Mouse (Mus musculus): ENCODE data around the gene 9930021J03Rik. TPM values are rescaled to one million over a fixed set of nuclear protein-coding genes. Genes with fewer than 3 reads are reported as not detected.

9930021J03Rik gene
- polyA plus RNA-seq (2014; fragmentation: Nextera tagmentation; extraction: Ambion mirVana), result 10.1 and 10.8 TPM in 2 replicates

DNA sequence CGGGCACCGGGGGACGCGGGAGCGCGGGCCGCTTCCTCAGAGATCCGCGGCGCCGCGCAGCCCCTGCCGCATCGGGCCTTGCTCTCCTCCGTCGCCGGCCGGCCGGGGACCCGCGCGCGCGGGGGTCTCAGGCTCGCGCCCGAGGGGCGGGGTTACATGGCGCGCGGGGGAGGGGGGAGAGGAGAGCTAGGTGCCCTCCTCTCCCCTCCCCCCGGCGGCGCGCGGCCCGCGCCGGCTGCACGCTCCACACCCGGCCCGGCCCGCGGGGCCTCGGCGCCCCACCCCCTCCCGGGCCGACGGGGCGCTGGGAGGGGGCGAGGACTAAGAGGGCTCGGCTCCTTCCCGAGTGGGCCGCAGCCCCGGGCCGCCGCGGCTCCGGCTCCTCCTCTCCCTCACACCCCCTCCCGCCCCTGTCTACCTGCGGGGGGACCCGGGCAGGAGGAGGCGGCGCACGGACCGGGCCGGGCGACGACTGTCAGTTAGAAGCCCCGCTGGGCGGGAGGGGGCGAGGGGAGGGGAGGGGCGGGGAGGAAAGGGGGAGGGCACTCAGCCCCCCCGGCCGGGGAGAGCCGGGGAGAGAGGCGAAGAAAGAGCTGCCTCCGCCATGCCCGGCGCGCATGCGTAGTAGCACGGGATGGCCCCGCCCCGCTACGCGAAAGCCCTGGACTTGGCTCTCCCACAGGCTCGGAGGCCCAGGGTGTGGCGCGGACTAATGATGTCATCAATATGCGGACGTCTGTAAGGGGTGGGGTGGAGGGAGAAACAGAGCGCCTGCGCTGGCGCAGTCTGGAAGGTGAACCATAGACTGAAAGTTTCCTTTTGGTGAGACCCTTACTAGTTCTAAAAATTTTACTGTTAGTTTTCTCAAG lies at the start of gene 9930021J03Rik:
TSS of gene 9930021J03Rik (minus strand) at position 73 of the 869 bp plus-strand sequence.
- H3K4me2 ChIP-seq (replicated peaks), result peak within 1 kb of the TSS; percentile 78
- H3K4me1 ChIP-seq (replicated peaks; ENCODE audit: control insufficient read depth, insufficient read depth, low read length), result peaks cover 32% of the 10 kb centered on the region
- peak within 1 kb of the TSS; percentile 90 for H3K4me3 ChIP-seq (replicated peaks; ENCODE audit: low read length)
- H3K9ac ChIP-seq, result peak within 1 kb of the TSS; percentile 91
- DNase-seq (ENCODE audit: low spot score) (peak; percentile 100), ATAC-seq (ENCODE audit: low FRiP score) (peak; percentile 94)
- peaks cover 24% of the 10 kb centered on the region for H3K36me3 ChIP-seq (replicated peaks; ENCODE audit: control insufficient read depth, insufficient read depth)
- under 1% methylated on average over 45 of the region's 95 CpGs for WGBS
- H3K9me3 ChIP-seq (ENCODE audit: control insufficient read depth, low read length), result no peaks in the 10 kb centered on the region
- peak within 1 kb of the TSS; percentile 99 for H3K27ac ChIP-seq
- H3K27me3 ChIP-seq (ENCODE audit: control insufficient read depth, insufficient read depth, low read length), result no peaks in the 10 kb centered on the region

DNA sequence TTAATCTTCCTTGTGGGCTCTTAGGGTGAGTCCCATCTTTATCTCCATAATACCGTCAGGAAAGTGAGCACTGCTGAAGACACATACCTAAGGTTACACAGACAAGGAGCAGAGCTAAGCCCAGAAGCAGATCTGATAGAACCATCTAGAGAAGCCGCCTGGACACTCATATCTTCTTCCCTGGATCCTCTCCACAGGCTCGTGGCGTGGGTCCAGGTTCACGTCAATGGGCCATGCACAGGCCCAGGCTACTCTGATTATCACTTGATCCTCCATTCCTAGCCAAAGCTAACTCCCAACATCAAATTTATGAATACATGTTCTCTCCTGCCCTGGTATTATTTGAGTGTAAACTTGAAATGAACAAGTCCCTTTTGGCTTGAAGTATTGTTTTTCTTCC lies 47.9 kb upstream of the 9930021J03Rik start:
- H3K36me3 ChIP-seq (replicated peaks; ENCODE audit: control insufficient read depth, insufficient read depth), result no peaks in the 10 kb centered on the region
- no peak overlapping the region for H3K4me3 ChIP-seq (replicated peaks; ENCODE audit: low read length)
- H3K27me3 ChIP-seq (ENCODE audit: control insufficient read depth, insufficient read depth, low read length), result no peaks in the 10 kb centered on the region
- H3K4me1 ChIP-seq (replicated peaks; ENCODE audit: control insufficient read depth, insufficient read depth, low read length), result no peaks in the 10 kb centered on the region
- ATAC-seq (ENCODE audit: low FRiP score), result no peak
- H3K9me3 ChIP-seq (ENCODE audit: control insufficient read depth, low read length), result no peaks in the 10 kb centered on the region
- no peak for DNase-seq (ENCODE audit: low spot score)
- 89% methylated on average over 5 of the region's 5 CpGs for WGBS
- no peak overlapping the region for H3K9ac ChIP-seq
- H3K27ac ChIP-seq, result no peak overlapping the region
- H3K4me2 ChIP-seq (replicated peaks), result no peak overlapping the region

DNA sequence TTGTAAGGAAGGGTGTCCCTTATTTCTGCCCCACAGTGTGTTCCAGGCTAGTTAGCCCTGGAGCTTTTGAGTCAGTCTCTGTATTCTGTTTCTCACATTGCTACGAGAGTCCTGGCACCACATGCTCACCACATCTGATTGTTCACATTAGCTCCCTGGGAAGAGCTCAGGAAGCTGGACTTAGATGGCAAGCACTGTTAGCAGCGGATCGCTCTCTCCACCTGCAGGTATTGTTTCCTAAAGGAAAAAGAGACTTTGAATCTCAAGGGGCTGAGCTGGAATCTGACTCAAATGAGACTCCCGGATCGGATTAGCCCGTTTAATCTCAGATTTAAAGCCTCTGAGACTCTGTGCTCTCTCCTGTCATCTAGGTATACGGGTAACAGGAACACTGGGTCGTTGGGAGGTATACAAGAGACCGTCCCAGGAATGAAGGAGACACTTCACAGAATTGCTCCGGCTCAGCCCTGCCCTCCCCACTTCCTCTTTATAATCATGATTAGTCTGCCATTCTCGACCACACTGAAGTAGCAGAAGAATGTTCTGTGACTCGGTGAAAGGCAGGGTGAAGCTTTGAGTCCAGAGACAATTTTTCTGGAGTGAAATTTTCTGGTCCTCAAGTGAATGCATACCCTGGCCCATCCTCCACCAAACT lies 45.4 kb upstream of the 9930021J03Rik start:
- Histone ChIP-seq H3K27ac (no peak overlapping the region), H3K27me3 (ENCODE audit: control insufficient read depth, insufficient read depth, low read length) (no peaks in the 10 kb centered on the region), H3K9me3 (ENCODE audit: control insufficient read depth, low read length) (no peaks in the 10 kb centered on the region), H3K4me1 (replicated peaks; ENCODE audit: control insufficient read depth, insufficient read depth, low read length) (no peaks in the 10 kb centered on the region), H3K4me3 (replicated peaks; ENCODE audit: low read length) (no peak overlapping the region), H3K9ac (no peak overlapping the region), H3K36me3 (replicated peaks; ENCODE audit: control insufficient read depth, insufficient read depth) (no peaks in the 10 kb centered on the region), H3K4me2 (replicated peaks) (no peak overlapping the region)
- ATAC-seq (ENCODE audit: low FRiP score), result no peak
- no peak for DNase-seq (ENCODE audit: low spot score)
- WGBS, result 68% methylated on average over 12 of the region's 12 CpGs

DNA sequence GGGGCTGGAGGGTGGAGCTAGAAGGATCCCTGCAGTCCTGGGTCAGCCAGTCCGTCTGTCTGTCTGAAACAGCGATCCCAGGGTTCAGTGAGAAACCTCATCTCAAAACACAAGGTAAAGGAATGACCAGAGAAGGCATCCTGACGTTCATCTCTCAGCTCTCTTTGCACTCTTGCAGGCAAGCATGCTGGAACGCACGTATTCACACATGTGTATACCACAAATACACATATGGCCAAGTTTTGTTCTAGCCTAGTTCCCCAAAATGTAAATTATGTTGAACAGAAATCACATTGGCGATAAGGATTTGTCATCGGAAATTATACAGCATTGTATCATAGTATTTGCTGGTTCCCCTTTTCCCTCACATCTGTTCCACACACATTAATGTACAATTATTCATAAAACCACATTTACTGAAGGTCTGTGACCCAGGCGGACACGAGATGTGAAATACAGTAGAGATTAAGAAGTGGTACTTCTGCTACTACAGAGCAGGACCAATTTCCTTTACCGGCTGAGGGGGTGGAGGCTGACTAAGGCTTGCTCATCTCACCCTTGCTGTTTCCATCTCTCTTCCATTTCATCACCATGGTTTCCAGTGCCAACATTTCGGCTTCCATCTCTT lies 44.2 kb upstream of the 9930021J03Rik start:
- Histone ChIP-seq H3K9ac (no peak overlapping the region), H3K4me3 (replicated peaks; ENCODE audit: low read length) (no peak overlapping the region), H3K36me3 (replicated peaks; ENCODE audit: control insufficient read depth, insufficient read depth) (no peaks in the 10 kb centered on the region), H3K9me3 (ENCODE audit: control insufficient read depth, low read length) (no peaks in the 10 kb centered on the region), H3K4me2 (replicated peaks) (no peak overlapping the region), H3K4me1 (replicated peaks; ENCODE audit: control insufficient read depth, insufficient read depth, low read length) (peaks cover 1% of the 10 kb centered on the region; the same call in 1 of the 2 replicates), H3K27ac (no peak overlapping the region), H3K27me3 (ENCODE audit: control insufficient read depth, insufficient read depth, low read length) (no peaks in the 10 kb centered on the region)
- WGBS, result 85% methylated on average over 11 of the region's 11 CpGs
- DNase-seq (ENCODE audit: low spot score) (no peak), ATAC-seq (ENCODE audit: low FRiP score) (no peak)

DNA sequence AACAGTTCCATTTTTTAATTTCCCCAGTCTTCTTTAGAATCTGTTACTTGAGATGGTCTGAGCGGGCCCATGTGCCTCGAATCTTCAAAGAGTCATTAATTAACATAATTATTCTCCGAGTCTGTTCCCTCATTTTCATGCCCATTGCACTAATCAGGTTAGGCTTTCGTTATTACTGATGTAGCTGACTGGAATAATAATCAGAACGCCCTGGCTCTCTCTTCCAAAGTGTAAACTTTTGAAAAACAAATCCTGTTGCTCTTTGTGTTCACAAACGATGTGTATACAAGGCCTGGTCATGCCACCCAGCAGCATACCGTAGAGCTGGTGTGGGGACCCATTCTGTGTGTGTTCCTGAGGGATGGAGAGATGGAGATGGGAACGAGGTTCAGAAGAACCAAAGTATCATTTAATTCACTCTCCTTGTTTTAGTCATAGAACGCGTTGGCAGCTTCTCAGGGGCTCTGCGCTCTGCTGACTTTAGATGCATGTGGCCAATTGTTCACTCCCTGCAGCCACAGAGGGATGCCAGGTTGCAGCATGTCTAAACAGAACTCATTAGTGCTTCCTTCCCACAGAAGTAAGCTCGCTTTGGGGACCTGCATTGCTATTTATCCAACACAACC lies 38.4 kb upstream of the 9930021J03Rik start:
- peak; percentile 87; the same call in 1 of the 2 replicates for ATAC-seq (ENCODE audit: low FRiP score)
- H3K27me3 ChIP-seq (ENCODE audit: control insufficient read depth, insufficient read depth, low read length), result no peaks in the 10 kb centered on the region
- peak overlapping the region; percentile 51 for H3K27ac ChIP-seq

DNA sequence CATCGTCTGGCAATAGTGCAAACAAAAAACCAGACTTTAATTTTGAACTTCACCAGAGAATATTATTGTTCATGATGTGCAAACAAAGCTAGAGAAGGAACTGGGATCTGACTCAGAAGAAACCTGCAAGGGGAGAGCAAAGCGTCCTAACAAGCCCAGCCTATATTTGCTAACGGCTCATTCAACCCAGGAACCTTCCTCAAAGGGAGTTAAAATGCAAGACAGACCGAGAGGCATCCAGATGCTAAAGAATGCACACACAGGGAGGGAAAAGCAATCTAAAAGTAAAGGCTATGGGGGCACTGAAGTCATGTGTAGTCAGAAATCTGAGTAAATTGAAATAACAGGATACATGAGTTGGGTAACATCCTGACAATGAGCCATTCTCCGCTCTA lies 37.8 kb upstream of the 9930021J03Rik start:
- H3K4me1 ChIP-seq (replicated peaks; ENCODE audit: control insufficient read depth, insufficient read depth, low read length), result peaks cover 22% of the 10 kb centered on the region
- H3K4me2 ChIP-seq (replicated peaks), result no peak overlapping the region; the same call in none of the 2 replicates
- 25% methylated on average over 5 of the region's 5 CpGs for WGBS
- H3K27me3 ChIP-seq (ENCODE audit: control insufficient read depth, insufficient read depth, low read length), result no peaks in the 10 kb centered on the region
- no peaks in the 10 kb centered on the region for H3K36me3 ChIP-seq (replicated peaks; ENCODE audit: control insufficient read depth, insufficient read depth)
- no peak overlapping the region for H3K4me3 ChIP-seq (replicated peaks; ENCODE audit: low read length)
- ATAC-seq (ENCODE audit: low FRiP score) (peak; percentile 31; the same call in 1 of the 2 replicates), DNase-seq (ENCODE audit: low spot score) (peak; percentile 31)
- H3K27ac ChIP-seq, result peak overlapping the region; percentile 51
- no peak overlapping the region for H3K9ac ChIP-seq
- H3K9me3 ChIP-seq (ENCODE audit: control insufficient read depth, low read length), result no peaks in the 10 kb centered on the region

More for the DNA sequence above, 38.4 kb upstream of the 9930021J03Rik start:
- Histone ChIP-seq H3K4me3 (replicated peaks; ENCODE audit: low read length) (no peak overlapping the region), H3K9me3 (ENCODE audit: control insufficient read depth, low read length) (no peaks in the 10 kb centered on the region), H3K36me3 (replicated peaks; ENCODE audit: control insufficient read depth, insufficient read depth) (no peaks in the 10 kb centered on the region), H3K4me2 (replicated peaks) (peak overlapping the region; percentile 19), H3K9ac (no peak overlapping the region), H3K4me1 (replicated peaks; ENCODE audit: control insufficient read depth, insufficient read depth, low read length) (peaks cover 22% of the 10 kb centered on the region)
- WGBS, result 26% methylated on average over 12 of the region's 12 CpGs
- peak; percentile 56 for DNase-seq (ENCODE audit: low spot score)

DNA sequence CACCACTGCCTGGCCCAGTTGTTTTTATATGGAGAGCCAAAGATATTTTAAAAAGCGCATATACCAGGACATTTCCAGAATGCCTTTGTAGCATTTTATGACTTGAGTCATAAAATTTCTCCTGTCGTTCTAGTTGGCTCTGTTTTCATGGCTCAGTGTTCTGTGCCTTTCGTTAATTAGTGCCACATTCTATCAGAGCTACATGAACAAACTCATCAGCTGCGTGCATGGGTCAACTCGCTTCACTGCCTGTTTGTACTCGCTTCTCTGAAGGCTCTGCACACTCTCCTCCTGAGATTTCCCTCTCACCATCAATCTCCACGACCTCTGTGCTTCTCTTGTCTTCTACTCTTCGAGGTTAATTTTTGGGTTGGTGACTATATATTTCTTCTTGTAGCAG lies 37.2 kb upstream of the 9930021J03Rik start:
- Histone ChIP-seq H3K4me3 (replicated peaks; ENCODE audit: low read length) (no peak overlapping the region), H3K4me2 (replicated peaks) (no peak overlapping the region), H3K27ac (peak overlapping the region; percentile 51; the same call in 1 of the 2 replicates), H3K9me3 (ENCODE audit: control insufficient read depth, low read length) (no peaks in the 10 kb centered on the region), H3K4me1 (replicated peaks; ENCODE audit: control insufficient read depth, insufficient read depth, low read length) (peaks cover 22% of the 10 kb centered on the region), H3K27me3 (ENCODE audit: control insufficient read depth, insufficient read depth, low read length) (no peaks in the 10 kb centered on the region), H3K9ac (no peak overlapping the region), H3K36me3 (replicated peaks; ENCODE audit: control insufficient read depth, insufficient read depth) (no peaks in the 10 kb centered on the region)
- no peak for ATAC-seq (ENCODE audit: low FRiP score)
- 63% methylated on average over 8 of the region's 8 CpGs for WGBS
- DNase-seq (ENCODE audit: low spot score), result no peak

DNA sequence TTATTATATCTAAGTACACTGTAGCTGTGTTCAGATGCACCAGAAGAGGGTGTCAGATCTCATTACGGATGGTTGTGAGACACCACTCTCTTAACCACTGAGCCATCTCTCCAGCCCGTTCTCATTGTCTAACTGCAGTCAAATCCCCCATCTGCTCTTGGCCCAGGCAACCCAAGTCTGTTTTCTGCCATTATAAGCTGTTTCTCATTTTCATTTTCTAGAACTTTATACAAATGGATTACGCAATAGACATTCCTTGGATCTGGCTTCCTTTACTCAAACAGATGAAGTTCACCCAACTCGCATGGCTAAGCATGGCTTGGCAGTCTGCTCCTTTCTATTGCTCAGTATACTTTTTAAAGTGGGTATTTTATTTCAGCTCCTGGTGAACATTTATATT lies 34.9 kb upstream of the 9930021J03Rik start:
- ATAC-seq (ENCODE audit: low FRiP score), result no peak
- Histone ChIP-seq H3K4me1 (replicated peaks; ENCODE audit: control insufficient read depth, insufficient read depth, low read length) (peaks cover 22% of the 10 kb centered on the region), H3K9me3 (ENCODE audit: control insufficient read depth, low read length) (no peaks in the 10 kb centered on the region), H3K9ac (no peak overlapping the region), H3K27me3 (ENCODE audit: control insufficient read depth, insufficient read depth, low read length) (no peaks in the 10 kb centered on the region), H3K27ac (no peak overlapping the region), H3K4me3 (replicated peaks; ENCODE audit: low read length) (no peak overlapping the region), H3K4me2 (replicated peaks) (no peak overlapping the region), H3K36me3 (replicated peaks; ENCODE audit: control insufficient read depth, insufficient read depth) (no peaks in the 10 kb centered on the region)
- DNase-seq (ENCODE audit: low spot score), result no peak
- WGBS, result 89% methylated on average over 4 of the region's 4 CpGs
